Mouse (Mus musculus): Measurements from ENCODE around the gene Epor. TPM values are rescaled to one million over a fixed set of nuclear protein-coding genes. Genes with fewer than 3 reads are reported as not detected.

Gene Epor
- polyA plus RNA-seq, 1 experiment from 2014 or later: 11.8 TPM

DNA sequence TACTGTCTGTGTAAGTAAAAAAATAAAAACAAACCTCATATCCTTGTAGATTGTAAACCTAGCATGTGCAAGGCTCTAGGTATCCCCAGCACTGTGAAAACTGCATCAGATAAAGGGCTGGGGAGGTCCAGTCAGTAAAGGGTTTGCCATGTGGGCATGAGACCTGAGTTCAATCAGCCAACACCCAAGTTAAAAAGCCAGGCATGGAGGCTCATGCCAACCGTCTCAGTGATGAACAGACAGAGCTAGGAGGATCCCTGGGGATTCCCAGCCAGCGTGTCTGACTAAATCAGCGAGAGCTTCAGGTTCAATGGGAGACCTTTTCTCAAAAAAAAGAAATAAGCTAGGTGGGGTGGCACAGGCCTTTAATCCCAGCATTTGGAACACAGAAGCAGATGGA lies 38.3 kb downstream of the Epor start:
- no peaks in the 10 kb centered on the region for H3K36me3 ChIP-seq (ENCODE audit: control insufficient read depth, insufficient read depth, low read length)
- no peaks in the 10 kb centered on the region for H3K9me3 ChIP-seq (replicated peaks; ENCODE audit: control insufficient read depth, low read length)
- no peak overlapping the region for H3K4me2 ChIP-seq (ENCODE audit: low read depth, low read length)
- H3K27ac ChIP-seq (ENCODE audit: low read length): no peak overlapping the region
- no peaks in the 10 kb centered on the region for H3K27me3 ChIP-seq (ENCODE audit: control insufficient read depth, insufficient read depth, low read length)
- no peak for ATAC-seq (ENCODE audit: insufficient read depth, low FRiP score)
- 91% methylated on average over 3 of the region's 3 CpGs for WGBS
- H3K9ac ChIP-seq (ENCODE audit: low read length): no peak overlapping the region
- peaks cover 28% of the 10 kb centered on the region for H3K4me1 ChIP-seq (ENCODE audit: control insufficient read depth, insufficient read depth, low read length)
- H3K4me3 ChIP-seq (replicated peaks; ENCODE audit: low read length): no peak overlapping the region

DNA sequence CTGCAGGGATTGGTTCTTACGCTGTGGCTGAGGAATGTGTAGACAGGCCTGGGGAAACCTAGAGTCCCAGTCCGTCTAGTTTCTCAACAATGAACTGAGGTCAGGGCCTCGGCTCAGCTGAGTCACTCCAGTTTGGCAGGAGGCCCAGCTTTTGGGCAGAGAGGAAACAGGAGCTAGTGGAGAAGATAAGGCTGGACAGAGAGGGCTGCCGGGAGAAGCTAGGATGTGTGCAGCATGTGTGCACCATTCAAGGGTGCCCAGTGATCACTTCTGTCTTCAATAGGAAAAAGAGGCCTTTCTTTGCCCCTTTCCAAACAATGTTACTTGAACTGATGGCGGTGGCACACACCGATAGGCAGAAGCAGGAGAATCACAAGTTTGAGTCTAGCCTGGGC lies 39.2 kb downstream of the Epor start:
- H3K27me3 ChIP-seq (ENCODE audit: control insufficient read depth, insufficient read depth, low read length): no peaks in the 10 kb centered on the region
- H3K9me3 ChIP-seq (replicated peaks; ENCODE audit: control insufficient read depth, low read length): no peaks in the 10 kb centered on the region
- no peak overlapping the region for H3K4me3 ChIP-seq (replicated peaks; ENCODE audit: low read length)
- peak; percentile 84 for ATAC-seq (ENCODE audit: insufficient read depth, low FRiP score)
- peaks cover 28% of the 10 kb centered on the region for H3K4me1 ChIP-seq (ENCODE audit: control insufficient read depth, insufficient read depth, low read length)
- H3K27ac ChIP-seq (ENCODE audit: low read length): peak overlapping the region; percentile 88
- WGBS: 31% methylated on average over 6 of the region's 6 CpGs
- H3K36me3 ChIP-seq (ENCODE audit: control insufficient read depth, insufficient read depth, low read length): no peaks in the 10 kb centered on the region
- no peak overlapping the region for H3K9ac ChIP-seq (ENCODE audit: low read length)
- no peak overlapping the region for H3K4me2 ChIP-seq (ENCODE audit: low read depth, low read length)

DNA sequence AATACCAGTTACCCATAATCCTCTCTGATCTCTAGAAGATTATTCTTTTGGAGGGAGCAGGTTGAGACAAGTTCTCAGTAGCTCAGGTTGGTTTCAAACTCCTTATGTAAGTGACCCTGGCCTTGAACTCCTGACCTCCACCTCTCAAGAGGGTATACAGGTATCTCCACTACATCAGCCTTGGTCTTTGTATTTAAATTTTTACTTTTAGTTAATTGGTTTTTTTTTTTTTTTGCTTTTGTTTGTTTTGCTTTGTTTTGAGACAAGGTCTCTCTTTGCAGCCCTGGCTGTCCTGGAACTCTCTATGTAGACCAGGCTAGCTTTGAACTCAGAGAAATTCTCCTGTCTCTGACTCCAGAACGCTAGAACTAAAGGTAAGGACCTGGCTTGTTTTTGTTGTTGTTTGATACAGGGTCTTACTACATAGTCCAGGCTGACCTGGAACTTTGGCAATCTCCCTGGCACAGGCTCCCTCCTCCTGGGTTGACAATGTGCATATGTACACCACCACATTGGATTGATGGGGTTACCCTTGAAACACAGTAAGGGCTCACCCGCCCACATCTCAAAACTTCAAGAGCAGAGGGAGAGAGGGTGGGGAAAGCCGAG lies 39.7 kb downstream of the Epor start:
- peaks cover 28% of the 10 kb centered on the region for H3K4me1 ChIP-seq (ENCODE audit: control insufficient read depth, insufficient read depth, low read length)
- no peak overlapping the region; the same call in 1 of the 2 replicates for H3K9ac ChIP-seq (ENCODE audit: low read length)
- no peaks in the 10 kb centered on the region for H3K36me3 ChIP-seq (ENCODE audit: control insufficient read depth, insufficient read depth, low read length)
- no peaks in the 10 kb centered on the region for H3K27me3 ChIP-seq (ENCODE audit: control insufficient read depth, insufficient read depth, low read length)
- peak overlapping the region; percentile 88 for H3K27ac ChIP-seq (ENCODE audit: low read length)
- no peak for ATAC-seq (ENCODE audit: insufficient read depth, low FRiP score)
- no peaks in the 10 kb centered on the region for H3K9me3 ChIP-seq (replicated peaks; ENCODE audit: control insufficient read depth, low read length)
- H3K4me2 ChIP-seq (ENCODE audit: low read depth, low read length): no peak overlapping the region
- H3K4me3 ChIP-seq (replicated peaks; ENCODE audit: low read length): no peak overlapping the region
- WGBS: 29% methylated on average over 3 of the region's 3 CpGs

DNA sequence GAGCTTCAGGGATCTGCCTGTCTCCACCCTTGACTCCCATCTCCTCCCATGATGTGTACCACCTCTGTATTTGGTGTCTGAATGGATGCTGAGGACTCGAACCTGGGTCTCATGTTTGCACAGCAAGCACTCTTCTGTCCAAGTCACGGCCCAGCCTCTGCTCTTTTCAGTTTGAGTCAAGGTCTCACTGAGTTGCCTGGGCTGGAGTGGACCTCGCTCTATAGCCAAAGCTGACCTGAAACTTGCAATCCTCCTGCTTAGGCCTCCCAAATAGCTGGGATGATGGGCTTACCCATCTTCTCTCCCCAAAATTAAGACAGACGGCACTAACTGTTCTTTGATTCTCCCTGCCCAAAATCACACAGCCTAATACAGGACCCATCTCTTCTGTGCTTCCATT lies 40.3 kb downstream of the Epor start:
- Histone ChIP-seq H3K27ac (ENCODE audit: low read length) (peak overlapping the region; percentile 88), H3K4me3 (replicated peaks; ENCODE audit: low read length) (no peak overlapping the region), H3K4me2 (ENCODE audit: low read depth, low read length) (no peak overlapping the region), H3K27me3 (ENCODE audit: control insufficient read depth, insufficient read depth, low read length) (no peaks in the 10 kb centered on the region), H3K36me3 (ENCODE audit: control insufficient read depth, insufficient read depth, low read length) (no peaks in the 10 kb centered on the region), H3K9me3 (replicated peaks; ENCODE audit: control insufficient read depth, low read length) (no peaks in the 10 kb centered on the region), H3K9ac (ENCODE audit: low read length) (no peak overlapping the region), H3K4me1 (ENCODE audit: control insufficient read depth, insufficient read depth, low read length) (peaks cover 28% of the 10 kb centered on the region)
- ATAC-seq (ENCODE audit: insufficient read depth, low FRiP score): no peak
- WGBS: 92% methylated on average over 4 of the region's 4 CpGs

DNA sequence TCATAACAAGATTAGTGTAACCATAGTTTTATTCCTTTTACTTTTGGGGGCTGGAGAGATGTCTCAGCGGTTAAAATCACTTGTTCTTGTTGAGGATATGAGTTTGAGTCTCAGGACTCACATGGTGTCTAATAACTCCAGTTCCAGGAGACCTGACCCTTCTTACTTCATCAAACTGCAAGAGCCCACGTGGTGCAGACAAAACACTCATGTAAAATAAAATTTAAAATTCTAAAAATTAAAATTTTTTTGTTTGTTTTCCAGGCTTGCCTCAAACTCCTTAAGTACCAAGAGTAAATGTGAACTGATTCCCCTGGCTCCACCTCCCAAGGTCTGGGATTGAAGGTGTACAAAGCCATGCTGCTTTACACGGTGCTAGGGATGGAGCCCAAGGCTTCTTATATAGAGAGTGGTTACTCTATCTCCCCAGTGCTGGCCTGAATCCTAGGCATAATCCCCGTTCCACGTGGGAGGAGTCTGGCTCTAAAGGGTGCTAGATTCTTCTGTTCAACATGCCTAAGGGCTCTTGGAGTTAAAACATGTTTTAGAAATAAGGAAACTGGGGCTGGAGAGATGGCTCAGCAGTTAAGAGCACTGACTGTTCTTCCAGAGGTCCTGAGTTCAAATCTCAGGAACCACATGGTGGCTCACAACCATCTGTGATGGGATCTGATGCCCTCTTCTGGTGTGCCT lies 44.5 kb downstream of the Epor start:
- no peaks in the 10 kb centered on the region for H3K9me3 ChIP-seq (replicated peaks; ENCODE audit: control insufficient read depth, low read length)
- H3K9ac ChIP-seq (ENCODE audit: low read length): no peak overlapping the region
- ATAC-seq (ENCODE audit: insufficient read depth, low FRiP score): no peak
- H3K27ac ChIP-seq (ENCODE audit: low read length): peak overlapping the region; percentile 58
- WGBS: 20% methylated on average over 5 of the region's 5 CpGs
- H3K36me3 ChIP-seq (ENCODE audit: control insufficient read depth, insufficient read depth, low read length): no peaks in the 10 kb centered on the region
- H3K4me1 ChIP-seq (ENCODE audit: control insufficient read depth, insufficient read depth, low read length): peaks cover 7% of the 10 kb centered on the region
- no peaks in the 10 kb centered on the region for H3K27me3 ChIP-seq (ENCODE audit: control insufficient read depth, insufficient read depth, low read length)
- peak overlapping the region; percentile 79 for H3K4me3 ChIP-seq (replicated peaks; ENCODE audit: low read length)
- peak overlapping the region; percentile 91 for H3K4me2 ChIP-seq (ENCODE audit: low read depth, low read length)

DNA sequence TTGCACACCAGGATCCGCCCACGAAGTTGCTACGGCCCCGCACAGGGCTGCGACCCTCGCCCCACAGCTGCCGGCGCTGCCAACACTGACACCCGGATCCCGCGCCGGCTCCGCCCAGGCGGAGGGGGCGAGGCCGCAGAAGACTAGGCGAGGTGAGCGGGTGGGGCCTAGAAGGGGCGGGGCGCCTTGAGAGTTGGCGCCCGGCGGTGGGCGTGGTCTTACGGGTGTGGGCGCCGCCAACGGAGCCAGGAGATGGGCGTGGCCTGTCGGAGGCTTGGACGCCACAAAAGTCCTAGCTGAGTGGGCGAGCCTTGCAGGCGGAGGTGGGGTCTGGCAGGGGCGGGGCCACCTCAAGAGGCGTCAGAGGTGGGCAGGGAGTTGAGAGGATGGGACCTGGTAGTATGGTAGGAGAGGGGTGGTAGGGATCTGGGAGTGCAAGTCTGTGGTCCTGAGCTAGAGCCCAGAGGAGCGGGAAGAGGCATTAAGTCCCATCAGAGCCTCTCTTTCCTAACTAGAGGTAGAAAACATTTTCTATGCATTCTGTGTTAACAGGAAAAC lies 45.2 kb downstream of the Epor start, which contains the start of gene Rab3d:
TSS of gene Rab3d (minus strand) at position 158 of the 558 bp plus-strand sequence.
- H3K4me1 ChIP-seq (ENCODE audit: control insufficient read depth, insufficient read depth, low read length): no peaks in the 10 kb centered on the region
- peak within 1 kb of the TSS; percentile 79 for H3K4me3 ChIP-seq (replicated peaks; ENCODE audit: low read length)
- no peaks in the 10 kb centered on the region for H3K36me3 ChIP-seq (ENCODE audit: control insufficient read depth, insufficient read depth, low read length)
- ATAC-seq (ENCODE audit: insufficient read depth, low FRiP score): peak; percentile 94
- H3K27ac ChIP-seq (ENCODE audit: low read length): peak within 1 kb of the TSS; percentile 97
- WGBS: under 1% methylated on average over 34 of the region's 36 CpGs
- no peaks in the 10 kb centered on the region for H3K9me3 ChIP-seq (replicated peaks; ENCODE audit: control insufficient read depth, low read length)
- peak within 1 kb of the TSS; percentile 91 for H3K4me2 ChIP-seq (ENCODE audit: low read depth, low read length)
- H3K9ac ChIP-seq (ENCODE audit: low read length): peak within 1 kb of the TSS; percentile 88
- H3K27me3 ChIP-seq (ENCODE audit: control insufficient read depth, insufficient read depth, low read length): no peaks in the 10 kb centered on the region

DNA sequence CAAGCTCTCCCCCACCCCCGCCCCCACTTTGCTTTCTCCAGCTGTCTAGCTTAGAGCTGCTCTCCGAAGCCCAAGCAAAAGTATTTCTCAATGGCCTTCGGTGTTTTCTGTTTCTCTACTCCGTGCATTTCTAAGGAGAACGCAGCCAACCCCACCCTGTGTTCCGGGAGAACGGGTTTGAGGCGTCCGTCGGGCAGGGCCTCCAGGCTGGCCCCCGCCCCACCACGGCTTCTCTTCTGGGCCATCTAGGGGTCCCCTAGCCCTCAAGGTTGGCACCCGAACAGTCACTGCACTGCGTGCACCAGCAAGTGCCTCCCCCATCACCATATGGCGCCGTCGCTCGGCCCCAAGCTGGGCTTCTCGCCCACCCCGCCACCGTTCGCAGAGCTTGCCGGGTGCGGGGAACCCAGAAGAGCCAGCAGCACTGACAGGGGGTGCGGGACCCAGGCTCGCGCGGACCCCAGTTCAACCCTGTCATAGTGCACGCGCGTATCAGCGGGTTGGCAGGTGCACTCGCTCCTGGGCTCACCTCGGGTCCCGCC lies 45.7 kb downstream of the Epor start:
- H3K9me3 ChIP-seq (replicated peaks; ENCODE audit: control insufficient read depth, low read length): no peaks in the 10 kb centered on the region
- ATAC-seq (ENCODE audit: insufficient read depth, low FRiP score): peak; percentile 54

DNA sequence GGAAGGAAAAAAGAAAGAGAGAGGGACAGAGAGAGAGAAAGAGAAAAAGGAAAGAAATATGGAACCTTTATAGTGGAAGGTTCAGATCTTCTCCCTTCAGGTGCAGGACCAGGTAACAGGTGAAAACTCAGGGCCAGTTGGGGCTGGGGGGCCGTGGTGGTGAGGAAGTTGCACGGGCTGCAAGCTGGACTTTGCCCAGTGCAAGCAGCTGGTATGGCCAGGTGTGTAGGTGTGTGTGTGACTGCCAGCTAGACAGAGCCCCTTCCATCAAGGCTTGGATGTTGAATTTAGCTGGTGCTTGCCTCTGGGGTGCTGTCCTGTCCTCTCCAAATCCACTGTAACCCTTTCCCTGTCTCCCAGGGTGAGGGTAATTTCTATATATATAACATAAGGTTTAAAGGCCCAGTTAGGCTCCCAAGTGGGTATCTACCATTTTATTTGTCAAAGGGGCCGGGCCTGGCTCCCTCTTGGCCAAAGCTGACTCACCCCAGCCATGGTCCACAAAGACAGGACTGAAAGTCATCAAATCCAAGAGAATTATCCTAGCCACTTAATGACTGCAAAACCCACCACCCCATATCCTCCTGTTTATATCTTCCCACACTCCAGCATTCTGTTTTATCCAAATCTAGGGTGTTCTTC lies 46.3 kb downstream of the Epor start:
- peak overlapping the region; percentile 88; the same call in 1 of the 2 replicates for H3K9ac ChIP-seq (ENCODE audit: low read length)
- no peak for ATAC-seq (ENCODE audit: insufficient read depth, low FRiP score)
- H3K4me3 ChIP-seq (replicated peaks; ENCODE audit: low read length): peak overlapping the region; percentile 79
- peak overlapping the region; percentile 97 for H3K27ac ChIP-seq (ENCODE audit: low read length)
- no peaks in the 10 kb centered on the region for H3K36me3 ChIP-seq (ENCODE audit: control insufficient read depth, insufficient read depth, low read length)
- no peaks in the 10 kb centered on the region for H3K4me1 ChIP-seq (ENCODE audit: control insufficient read depth, insufficient read depth, low read length)
- peak overlapping the region; percentile 91 for H3K4me2 ChIP-seq (ENCODE audit: low read depth, low read length)
- 54% methylated on average over 3 of the region's 3 CpGs for WGBS
- H3K27me3 ChIP-seq (ENCODE audit: control insufficient read depth, insufficient read depth, low read length): no peaks in the 10 kb centered on the region
- no peaks in the 10 kb centered on the region for H3K9me3 ChIP-seq (replicated peaks; ENCODE audit: control insufficient read depth, low read length)

More for the DNA sequence above, 45.7 kb downstream of the Epor start:
- H3K4me3 ChIP-seq (replicated peaks; ENCODE audit: low read length): peak overlapping the region; percentile 79
- H3K9ac ChIP-seq (ENCODE audit: low read length): peak overlapping the region; percentile 88
- 1% methylated on average over 35 of the region's 35 CpGs for WGBS
- no peaks in the 10 kb centered on the region for H3K36me3 ChIP-seq (ENCODE audit: control insufficient read depth, insufficient read depth, low read length)
- no peaks in the 10 kb centered on the region for H3K4me1 ChIP-seq (ENCODE audit: control insufficient read depth, insufficient read depth, low read length)
- peak overlapping the region; percentile 97 for H3K27ac ChIP-seq (ENCODE audit: low read length)
- H3K4me2 ChIP-seq (ENCODE audit: low read depth, low read length): peak overlapping the region; percentile 91
- no peaks in the 10 kb centered on the region for H3K27me3 ChIP-seq (ENCODE audit: control insufficient read depth, insufficient read depth, low read length)

Data from stomach, embryonic 16.5 days (tissue).